Mouse (Mus musculus): ENCODE measurements around the gene Kpna7. TPM values are rescaled to one million over a fixed set of nuclear protein-coding genes. Genes with fewer than 3 reads are reported as not detected.
A peak's percentile ranks its signal among the peaks of the same experiment; 100 is the strongest.

Gene Kpna7
- total and polyA plus RNA-seq, 3 experiments, result 0.35 to 2.2 TPM; not detected in 1

DNA sequence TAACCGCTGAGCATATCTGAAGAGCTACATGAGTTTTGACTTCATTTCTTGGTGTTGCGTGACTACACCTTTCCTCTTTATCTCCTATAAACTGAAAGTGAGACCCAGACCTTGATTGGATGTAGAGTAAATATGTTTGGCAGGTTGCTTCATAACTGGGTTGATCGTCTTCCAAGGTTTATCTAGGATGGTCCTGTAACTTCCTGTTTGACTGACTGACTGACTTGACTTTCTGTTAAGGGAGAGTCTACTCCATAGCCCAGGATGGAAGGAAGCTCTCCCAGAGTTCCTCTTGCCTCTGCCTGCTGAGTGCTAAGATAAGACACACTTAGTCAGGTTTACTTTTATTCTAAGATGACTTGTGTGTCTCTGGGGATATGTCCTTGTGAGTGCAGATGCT lies 6.0 kb upstream of the Kpna7 start (continued):
- TF ChIP-seq CHD2 (IDR thresholded peaks at IDR 0.05; ENCODE audit: low read length) (no peak), NELFE (IDR thresholded peaks at IDR 0.05; ENCODE audit: low read depth, low read length) (no peak), ZMIZ1 (IDR thresholded peaks at IDR 0.05; ENCODE audit: low read depth, low read length) (no peak), MAFK (IDR thresholded peaks at IDR 0.05; ENCODE audit: borderline replicate concordance, low read depth, low read length) (no peak), E2F4 (IDR thresholded peaks at IDR 0.05; ENCODE audit: borderline replicate concordance, low read depth, low read length) (no peak), NRF1 (IDR thresholded peaks at IDR 0.05; ENCODE audit: insufficient read depth, low read depth, low read length, poor library complexity, severe bottlenecking) (no peak), ELF1 (IDR thresholded peaks at IDR 0.05; ENCODE audit: low read depth, low read length) (peak; percentile 52; the same call in 1 of the 2 replicates), GABPA (IDR thresholded peaks at IDR 0.05; ENCODE audit: low read depth, low read length) (no peak), KAT2A (conservative IDR thresholded peaks at IDR 0.05; ENCODE audit: low read depth, low read length) (no peak), RAD21 (IDR thresholded peaks at IDR 0.05; ENCODE audit: low read depth, low read length) (no peak), ZNF384 (IDR thresholded peaks at IDR 0.05; ENCODE audit: low read depth, low read length) (no peak), USF1 (IDR thresholded peaks at IDR 0.05; ENCODE audit: low read depth, low read length) (no peak), SIN3A (IDR thresholded peaks at IDR 0.05; ENCODE audit: low read length) (peak; percentile 85), CHD1 (IDR thresholded peaks at IDR 0.05; ENCODE audit: low read depth, low read length) (no peak), TCF12 (IDR thresholded peaks at IDR 0.05; ENCODE audit: low read depth, low read length) (no peak), MAZ (IDR thresholded peaks at IDR 0.05; ENCODE audit: low read depth, low read length) (no peak), POLR2AphosphoS2 (IDR thresholded peaks at IDR 0.05; ENCODE audit: low read length) (no peak), RCOR1 (IDR thresholded peaks at IDR 0.05; ENCODE audit: low read depth, low read length) (peak; percentile 83; the same call in 1 of the 2 replicates), POLR2A (IDR thresholded peaks at IDR 0.05; ENCODE audit: control insufficient read depth in 1 of 2, insufficient read depth in 1 of 2, low read depth in 1 of 2, low read length in 2 of 2, poor library complexity in 1 of 2) (no peak), BHLHE40 (IDR thresholded peaks at IDR 0.05; ENCODE audit: borderline replicate concordance, low read depth, low read length) (no peak), TBP (IDR thresholded peaks at IDR 0.05; ENCODE audit: low read depth, low read length) (no peak), SMC3 (IDR thresholded peaks at IDR 0.05; ENCODE audit: low read depth, low read length) (no peak), ZC3H11A (IDR thresholded peaks at IDR 0.05; ENCODE audit: low read depth, low read length) (no peak), HCFC1 (IDR thresholded peaks at IDR 0.05; ENCODE audit: low read depth, low read length) (no peak)

DNA sequence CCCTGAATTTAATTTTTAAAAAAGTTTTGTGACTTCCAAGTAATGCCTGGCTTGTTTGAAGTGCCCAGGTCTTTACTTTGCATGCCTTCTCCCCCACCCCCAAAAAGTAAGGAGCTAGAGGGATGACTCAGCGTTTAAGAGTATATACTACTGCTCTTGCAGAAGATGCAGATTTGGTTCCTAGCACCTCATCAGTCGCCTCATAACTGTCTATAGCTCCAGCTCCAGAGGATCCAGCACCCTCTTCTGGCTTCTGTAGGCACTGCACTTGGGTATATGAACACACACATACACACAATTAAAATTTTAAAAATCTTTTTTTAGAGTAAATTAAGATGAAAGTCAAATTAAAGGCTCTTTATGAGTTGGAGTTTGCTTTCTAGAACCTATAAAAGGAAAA lies 4.4 kb upstream of the Kpna7 start:
- TF ChIP-seq CTCF (IDR thresholded peaks at IDR 0.05 in 2 of 3, conservative IDR thresholded peaks at IDR 0.05 in 1 of 3; ENCODE audit: control insufficient read depth in 1 of 3, insufficient read depth in 1 of 3, low read depth in 2 of 3, low read length in 3 of 3, poor library complexity in 1 of 3, severe bottlenecking in 1 of 3), result peak; percentile 31 to 38 (median 37); a peak in 5 of 6 replicates
- TF ChIP-seq MYB (IDR thresholded peaks at IDR 0.05; ENCODE audit: low read depth, low read length), result no peak
- Histone ChIP-seq H3K36me3 (ENCODE audit: control insufficient read depth in 1 of 2, insufficient read depth in 2 of 2, low read length in 2 of 2) (peaks cover 25 to 30% of the 10 kb centered on the region in 2 experiments), H3K27ac (ENCODE audit: control insufficient read depth, low read depth, low read length) (no peak overlapping the region), H3K9ac (ENCODE audit: control insufficient read depth, low read depth, low read length, poor library complexity, severe bottlenecking) (no peak overlapping the region), H3K27me3 (ENCODE audit: control insufficient read depth in 1 of 2, insufficient read depth in 2 of 2, low read length in 2 of 2) (no peaks in the 10 kb centered on the region), H3K4me1 (ENCODE audit: control insufficient read depth in 1 of 2, insufficient read depth in 2 of 2, low read length in 2 of 2) (peaks cover 15 to 24% of the 10 kb centered on the region in 2 experiments), H3K79me2 (ENCODE audit: control insufficient read depth, insufficient read depth, low read length, poor library complexity) (peaks cover 52% of the 10 kb centered on the region), H3K9me3 (replicated peaks; ENCODE audit: insufficient read depth, low read length) (no peaks in the 10 kb centered on the region), H3K4me3 (ENCODE audit: control insufficient read depth in 1 of 2, insufficient read depth in 1 of 2, low read depth in 2 of 2, low read length in 2 of 2) (no peak overlapping the region)
- peak; percentile 56 for DNase-seq (ENCODE audit: low read depth, low spot score)

All from MEL (cell line).